Mouse (Mus musculus): ENCODE data around the gene Pih1d3.

Pih1d3 gene

DNA sequence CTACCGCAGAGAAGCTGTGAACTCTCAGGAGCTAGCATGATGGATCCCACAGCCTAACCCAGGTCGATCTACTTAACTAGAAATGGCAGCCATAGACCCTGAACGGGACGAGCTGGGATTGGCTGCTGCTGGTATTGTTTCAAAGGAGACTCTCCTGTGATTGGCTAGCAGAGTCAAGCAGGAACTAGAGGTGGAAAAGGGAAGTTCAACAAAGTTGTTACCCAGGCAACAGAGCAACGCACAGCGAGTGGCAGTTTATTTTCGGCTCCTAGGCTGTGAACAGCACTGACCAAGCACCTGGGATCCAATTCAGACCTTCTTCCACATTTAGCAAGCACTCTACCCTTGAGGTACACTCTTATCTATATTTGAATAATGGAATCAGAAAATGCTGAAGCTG, at the start of gene Pih1d3, which contains the start of gene 4931428L18Rik:
TSS of gene Pih1d3 (plus strand) at position 275 of the 400 bp plus-strand sequence.
TSS of gene 4931428L18Rik (minus strand) at position 121 of the 400 bp plus-strand sequence.
- DNase-seq: no peak

DNA sequence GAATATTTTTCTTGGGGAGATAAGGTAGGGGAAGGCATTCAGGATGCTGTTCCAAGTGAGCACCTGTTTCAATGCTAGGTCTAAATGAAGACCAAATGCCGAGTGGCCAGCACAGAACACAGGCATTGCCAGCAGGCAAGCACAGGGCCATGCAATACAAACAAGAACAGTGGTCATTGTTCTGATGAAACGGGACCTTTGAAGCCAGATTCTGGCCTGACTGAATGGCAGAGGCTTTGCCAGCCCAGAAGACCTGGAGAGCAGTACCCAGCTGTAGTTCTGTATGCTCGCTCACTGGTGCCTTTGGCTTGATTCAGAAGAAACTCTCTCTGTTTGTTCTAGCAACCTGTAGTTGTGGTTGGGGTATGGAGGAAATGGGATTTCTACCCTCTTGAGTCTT, 47.2 kb upstream of the Pih1d3 start:
- peak; percentile 12 for DNase-seq

DNA sequence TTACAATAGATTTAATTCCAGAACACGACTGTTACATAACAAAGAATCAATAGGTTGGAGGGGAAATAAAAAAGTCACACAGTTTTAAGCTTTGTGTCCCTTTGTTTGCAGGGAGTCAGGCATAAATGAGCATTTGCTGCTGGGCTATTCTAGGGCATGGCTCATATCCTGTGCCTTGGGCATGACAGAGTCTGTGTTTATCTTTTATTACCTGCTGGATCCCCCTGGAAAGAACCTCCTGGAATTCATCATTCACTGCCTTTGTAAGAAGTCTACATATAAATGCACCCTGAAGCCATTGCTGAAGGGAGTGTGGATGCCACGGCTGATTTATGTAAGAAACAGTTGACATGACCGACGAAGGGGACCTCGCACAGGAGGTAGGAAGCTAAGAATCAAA, 46.5 kb upstream of the Pih1d3 start, which contains the start of gene Lgsn:
TSS of gene Lgsn (plus strand) at position 301 of the 400 bp plus-strand sequence.
- no peak for DNase-seq

DNA sequence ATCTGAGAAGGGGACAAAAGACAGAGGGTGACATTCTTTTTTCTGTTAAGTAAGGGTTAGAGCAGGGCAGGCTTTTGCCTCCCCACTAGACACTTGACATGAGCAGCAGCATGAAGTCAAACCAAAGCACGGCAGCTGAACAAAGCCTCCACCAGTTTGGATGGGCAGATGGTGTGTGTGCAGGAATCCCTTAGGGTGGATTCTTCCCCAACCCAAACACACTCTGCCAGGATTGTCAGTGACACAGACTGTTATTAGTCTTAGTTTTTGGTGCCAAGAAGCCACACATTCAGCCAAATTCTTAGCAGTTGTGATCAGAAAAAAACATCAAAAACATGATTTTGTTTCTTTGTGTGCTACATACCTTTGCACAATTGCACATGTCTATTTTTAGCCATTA, 44.4 kb upstream of the Pih1d3 start:
- peak; percentile 72 for DNase-seq

DNA sequence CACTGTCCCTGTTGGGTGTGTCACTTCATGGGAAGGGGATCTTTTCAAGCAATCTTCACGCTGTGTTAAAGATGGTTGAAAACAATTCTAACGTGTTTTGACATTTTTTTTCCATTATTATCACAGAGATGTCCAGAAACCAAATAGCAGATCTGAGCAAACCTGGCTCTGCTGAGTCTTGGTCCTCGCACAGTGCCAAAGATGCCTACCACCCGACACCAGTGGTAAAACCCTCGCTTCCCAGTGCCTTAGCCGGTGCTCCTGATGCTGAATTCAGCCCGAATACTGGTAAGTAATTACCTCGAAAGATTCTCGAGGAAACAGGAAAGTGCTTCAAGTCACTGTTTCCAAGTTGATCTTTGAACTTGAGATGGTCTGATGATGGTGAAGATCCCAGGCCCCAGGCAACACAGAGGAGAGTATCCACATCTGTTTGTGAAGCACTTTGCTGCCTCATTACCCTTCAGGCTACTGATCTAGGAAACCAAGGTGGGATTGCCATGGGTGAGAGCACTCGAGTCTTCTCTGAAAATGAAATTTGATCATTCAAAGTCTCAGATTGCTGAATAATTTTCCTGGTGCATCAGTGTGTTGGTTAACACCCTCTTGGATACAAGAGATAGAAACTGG, 32.3 kb upstream of the Pih1d3 start:
- no peak for DNase-seq

DNA sequence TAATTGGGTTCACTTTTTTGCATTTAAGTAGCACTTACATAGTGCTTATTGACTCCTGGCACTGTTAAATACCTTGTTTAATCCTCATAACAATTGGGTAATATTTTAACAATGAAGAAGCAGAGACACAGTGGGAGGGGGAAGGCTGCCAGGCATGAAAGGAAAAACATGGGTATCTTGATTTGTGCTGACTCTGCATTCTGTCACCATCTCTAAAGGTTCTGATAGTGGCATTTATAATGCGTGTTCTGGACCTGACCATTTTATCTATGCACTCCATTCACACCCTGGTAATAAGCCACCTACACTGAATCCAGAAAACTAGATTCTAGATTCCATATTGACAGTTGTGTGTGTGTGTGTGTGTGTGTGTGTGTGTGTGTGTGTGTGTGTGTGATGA, 27.0 kb upstream of the Pih1d3 start:
- no peak for DNase-seq

DNA sequence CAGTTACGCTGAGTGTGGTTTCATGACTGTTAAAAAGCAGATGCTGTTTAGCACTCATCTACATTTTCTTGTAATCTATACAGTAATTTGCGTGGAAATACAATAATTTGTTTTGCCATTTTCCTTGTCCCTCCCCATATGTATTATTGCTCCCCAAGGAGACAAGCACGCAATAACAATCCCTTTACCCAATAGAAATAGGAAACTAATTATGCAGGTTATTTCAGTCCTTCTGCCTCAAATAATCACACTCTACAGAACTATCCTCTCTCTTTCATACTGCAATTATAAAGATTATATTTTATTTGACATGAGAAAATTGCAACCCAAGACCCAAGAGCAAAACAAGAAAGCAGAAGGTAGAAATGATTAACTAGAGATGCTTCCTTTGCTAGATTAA, 25.7 kb upstream of the Pih1d3 start:
- no peak for DNase-seq

DNA sequence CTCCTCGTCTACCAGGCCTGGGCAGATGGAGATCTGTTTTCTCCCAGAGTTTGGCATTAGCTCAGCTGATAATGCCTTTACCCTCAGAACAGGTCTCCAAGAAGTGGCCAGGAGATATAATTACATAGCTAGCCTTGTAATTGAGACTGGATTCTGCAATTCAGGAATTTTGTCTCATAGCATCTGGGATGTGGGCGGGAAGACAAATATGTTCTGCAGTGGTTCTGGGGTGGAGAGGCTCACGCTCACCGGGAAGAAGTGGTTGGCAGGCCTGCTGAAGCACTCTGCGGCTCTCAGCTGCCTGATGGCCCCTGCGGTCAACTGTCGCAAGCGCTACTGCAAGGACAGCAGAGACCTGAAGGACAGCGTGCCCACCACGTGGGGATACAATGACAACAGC, 18.9 kb upstream of the Pih1d3 start:
- DNase-seq: peak; percentile 16

DNA sequence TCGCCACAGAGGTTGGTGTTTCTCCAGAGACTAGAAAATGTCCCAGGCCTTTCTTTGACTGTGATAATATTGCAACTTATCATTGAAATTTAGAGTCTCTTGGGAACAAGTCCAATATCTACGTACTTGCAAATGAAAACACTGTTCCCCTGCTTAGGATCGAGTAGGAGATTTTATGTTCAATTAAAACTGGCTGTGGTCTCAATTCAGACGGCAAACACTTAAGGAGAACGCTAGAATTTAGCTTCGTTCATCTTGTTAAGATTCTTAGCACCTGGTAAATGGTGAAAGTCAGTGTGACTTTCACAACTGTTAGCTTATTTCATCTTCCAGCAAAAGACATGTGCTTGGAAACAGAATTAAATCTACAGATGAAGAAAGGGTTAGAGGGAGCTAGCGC, 17.3 kb upstream of the Pih1d3 start:
- no peak for DNase-seq

DNA sequence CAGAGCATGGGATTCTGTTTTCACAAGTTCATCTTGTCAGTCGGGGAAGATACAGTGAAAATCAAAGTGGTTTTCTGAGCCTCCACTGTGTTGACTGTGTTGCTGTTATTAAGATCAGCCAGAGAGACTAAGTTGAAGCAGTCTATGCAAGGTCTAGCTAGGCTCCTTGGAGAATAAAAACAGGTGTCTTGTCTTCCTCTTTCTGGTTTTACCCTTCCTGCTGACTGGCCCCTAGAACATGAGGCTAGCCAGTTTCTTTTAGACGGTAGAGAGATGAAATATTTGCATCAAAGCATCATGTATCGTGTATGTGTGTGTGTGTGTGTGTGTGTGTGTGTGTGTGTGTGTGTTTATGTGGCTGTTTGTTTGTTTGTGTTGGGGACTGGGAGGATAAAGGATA, 16.9 kb upstream of the Pih1d3 start:
- DNase-seq: no peak

DNA sequence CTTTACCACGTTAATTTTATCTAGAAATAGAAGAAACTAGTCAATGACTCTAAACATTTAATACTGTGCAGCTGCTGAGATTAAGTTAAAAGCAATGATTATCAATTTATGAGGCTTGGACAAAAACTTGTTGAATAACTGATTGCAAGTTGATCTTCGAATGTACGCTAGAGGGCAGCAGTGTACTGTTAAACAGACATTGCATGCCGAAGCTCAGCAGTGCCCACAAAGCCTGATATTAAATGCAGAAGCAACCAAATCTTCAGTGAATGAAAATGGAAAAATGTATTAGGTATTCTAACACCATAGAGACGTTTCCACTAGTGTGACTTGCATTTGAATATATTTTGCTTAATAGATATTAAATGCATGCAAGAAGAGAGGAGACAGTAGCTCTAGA, 12.5 kb upstream of the Pih1d3 start:
- DNase-seq: peak; percentile 26

DNA sequence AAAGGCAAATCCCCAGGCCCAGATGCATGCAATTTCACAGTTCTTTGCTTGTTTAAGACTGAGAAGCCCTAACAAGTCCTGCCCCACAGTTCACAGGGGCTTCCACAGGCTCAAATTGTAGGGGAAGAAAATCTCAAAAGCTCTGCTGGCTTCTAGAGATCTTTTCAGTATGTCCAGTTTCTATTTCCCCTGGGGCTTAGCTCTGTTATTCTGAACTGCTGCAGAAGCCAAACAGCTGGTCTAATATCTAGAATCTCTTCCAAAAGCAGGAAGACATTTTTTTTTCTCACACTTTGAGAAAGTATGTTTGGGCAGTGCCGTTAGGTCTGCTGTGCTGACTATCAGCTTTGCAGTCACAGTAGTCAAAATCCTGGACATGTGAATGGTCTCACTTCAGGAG, 7.8 kb upstream of the Pih1d3 start:
- DNase-seq: no peak

DNA sequence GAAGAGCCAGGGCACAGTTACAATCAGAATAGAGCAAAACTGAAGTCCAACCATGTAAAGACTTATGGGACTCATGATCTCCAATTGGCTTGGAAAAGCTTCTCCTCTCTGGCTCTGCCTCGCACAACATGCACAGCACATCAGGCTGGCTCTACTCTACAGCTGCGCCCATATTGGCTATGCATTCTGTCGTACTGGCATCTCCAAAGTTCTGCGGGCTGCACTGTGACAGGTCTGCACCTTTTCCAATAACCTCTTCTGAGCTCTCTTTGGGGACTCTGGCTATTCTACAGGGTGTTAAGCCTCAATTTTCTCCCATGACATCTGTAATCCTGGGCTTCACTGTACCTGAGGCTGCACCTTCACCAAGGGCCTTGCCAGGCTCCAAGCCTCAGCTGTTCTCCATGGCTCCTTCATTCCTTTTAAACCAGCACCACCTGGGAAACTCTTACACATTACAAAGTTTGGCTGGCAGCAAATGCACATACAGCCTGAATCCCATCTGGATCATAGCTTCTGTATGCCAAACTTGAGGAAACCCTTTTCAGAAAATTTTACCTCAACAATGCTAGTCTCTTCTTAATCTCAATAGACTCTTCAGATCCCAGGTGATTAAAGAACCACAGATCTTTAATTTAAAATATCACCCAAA, 1.9 kb upstream of the Pih1d3 start:
- DNase-seq: peak; percentile 20

DNA sequence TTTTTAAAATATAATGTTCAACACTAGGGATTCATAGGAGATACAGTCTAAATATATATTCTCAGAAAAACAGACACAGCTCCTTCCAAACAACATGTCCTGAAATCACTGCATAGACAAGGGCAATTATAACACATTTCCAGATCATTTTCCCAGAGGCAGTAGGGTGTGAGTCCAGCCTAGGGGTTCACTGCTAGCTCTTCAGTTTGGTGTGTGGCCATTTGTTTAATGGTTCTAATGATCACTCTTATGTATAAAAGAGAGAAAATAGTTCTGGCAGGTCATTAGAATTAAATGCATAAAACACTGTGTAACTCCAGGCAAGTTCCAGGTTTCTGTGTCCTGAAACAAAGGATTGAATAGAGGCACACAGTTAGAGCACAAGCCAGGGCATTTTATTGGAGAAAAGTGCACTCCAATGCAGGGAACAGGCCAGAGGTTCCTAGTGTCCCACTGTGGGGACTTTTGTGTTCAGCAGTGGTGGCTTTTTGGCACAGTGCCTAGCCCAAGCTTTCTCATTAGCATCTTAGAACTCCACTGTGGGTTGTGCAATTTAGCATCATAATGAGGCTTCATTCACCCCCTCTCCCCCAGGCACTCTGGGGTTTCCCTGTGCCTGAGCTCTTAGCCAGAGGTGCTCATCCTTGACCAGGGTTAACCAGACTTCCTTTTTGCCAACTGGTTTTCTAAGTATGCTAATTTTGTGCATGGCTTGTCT, 10.8 kb downstream of the Pih1d3 start:
- DNase-seq: peak; percentile 31

DNA sequence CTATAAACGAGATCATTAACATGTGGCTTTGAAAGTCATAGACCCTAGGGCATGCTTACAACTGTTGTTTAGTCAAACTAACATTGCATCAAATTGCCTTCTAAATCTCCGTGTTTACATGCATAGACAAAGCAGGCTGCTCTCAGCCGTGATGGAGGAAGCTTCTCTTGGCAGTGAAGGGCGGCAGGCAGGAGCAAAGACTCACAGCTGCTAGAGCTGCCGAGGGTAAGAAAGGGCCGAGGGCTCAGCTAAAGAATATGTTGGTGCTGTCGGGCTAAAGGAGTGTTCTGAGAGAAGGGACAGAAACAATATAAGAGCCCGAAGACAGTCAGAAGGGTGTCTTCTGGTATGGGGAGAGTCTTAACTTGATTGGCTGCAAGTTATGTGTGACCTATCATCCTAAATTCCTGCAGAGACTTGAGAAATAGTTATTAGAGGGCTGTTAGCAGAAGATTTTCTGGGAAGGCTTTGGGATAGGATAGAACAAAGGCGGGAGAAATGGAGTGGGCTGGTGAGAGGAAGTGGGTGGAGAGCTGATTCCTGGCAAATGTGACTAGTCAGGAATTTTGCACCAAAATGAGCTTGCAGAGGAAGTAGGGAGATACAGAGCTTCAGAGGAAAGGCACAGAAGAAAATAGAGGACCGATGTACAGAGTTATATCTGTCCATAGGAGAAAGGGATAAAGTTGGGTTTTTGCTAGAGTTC, 37.7 kb downstream of the Pih1d3 start:
- DNase-seq: no peak

Data from layer of hippocampus, adult 9-11 months (tissue).